Mouse (Mus musculus): ENCODE measurements around the gene Cdc26. TPM values are rescaled to one million over a fixed set of nuclear protein-coding genes. Genes with fewer than 3 reads are reported as not detected.

The Cdc26 gene
- polyA plus RNA-seq (2015; fragmentation: Nextera tagmentation; extraction: Ambion mirVana) = 95.8 and 102 TPM in 2 replicates

- Histone ChIP-seq H3K27me3 (no peaks in the 10 kb centered on the region), H3K36me3 (peaks cover 31% of the 10 kb centered on the region), H3K9ac (peak within 1 kb of the TSS; percentile 88), H3K4me2 (peak within 1 kb of the TSS; percentile 74), H3K4me1 (replicated peaks) (peaks cover 48% of the 10 kb centered on the region), H3K27ac (peak within 1 kb of the TSS; percentile 89), H3K9me3 (no peaks in the 10 kb centered on the region), H3K4me3 (peak within 1 kb of the TSS; percentile 78)
- peak; percentile 99 for ATAC-seq (ENCODE audit: low FRiP score)
- under 1% methylated on average over 39 of the region's 39 CpGs for WGBS
Measured at GRCm38 (mm10) chr4:62408601-62409282, at the start of gene Cdc26, which contains the start of gene Prpf4. TSS of gene Cdc26 (minus strand) at chr4:62408642. TSS of gene Prpf4 (plus strand) at chr4:62408797.

DNA sequence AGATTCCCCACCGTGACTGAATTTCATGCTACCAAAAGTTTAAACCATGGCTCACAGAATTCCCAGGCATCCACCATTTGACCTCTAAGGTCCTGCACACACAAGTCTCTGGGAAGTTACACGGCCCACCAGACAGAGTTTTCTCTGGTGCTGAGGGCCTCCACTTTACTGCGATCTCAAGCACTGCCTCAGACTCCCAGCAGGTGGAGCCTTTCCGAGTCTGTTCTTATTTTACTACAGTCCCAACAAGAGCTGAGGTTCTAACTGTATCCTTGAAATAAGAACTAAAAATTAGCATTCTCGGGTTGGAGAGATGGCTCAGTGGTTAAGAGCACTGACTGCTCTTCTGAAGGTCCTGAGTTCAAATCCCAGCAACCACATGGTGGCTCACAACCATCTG, 46.6 kb upstream of the Cdc26 start:
- no peak overlapping the region for H3K27ac ChIP-seq
- peaks cover 7% of the 10 kb centered on the region for H3K36me3 ChIP-seq
- H3K4me2 ChIP-seq = no peak overlapping the region
- H3K4me3 ChIP-seq = no peak overlapping the region
- H3K9me3 ChIP-seq = no peaks in the 10 kb centered on the region
- H3K27me3 ChIP-seq = no peaks in the 10 kb centered on the region
- ATAC-seq (ENCODE audit: low FRiP score) = no peak
- 67% methylated on average over 5 of the region's 5 CpGs for WGBS
- H3K9ac ChIP-seq = no peak overlapping the region
- no peaks in the 10 kb centered on the region for H3K4me1 ChIP-seq (replicated peaks)

DNA sequence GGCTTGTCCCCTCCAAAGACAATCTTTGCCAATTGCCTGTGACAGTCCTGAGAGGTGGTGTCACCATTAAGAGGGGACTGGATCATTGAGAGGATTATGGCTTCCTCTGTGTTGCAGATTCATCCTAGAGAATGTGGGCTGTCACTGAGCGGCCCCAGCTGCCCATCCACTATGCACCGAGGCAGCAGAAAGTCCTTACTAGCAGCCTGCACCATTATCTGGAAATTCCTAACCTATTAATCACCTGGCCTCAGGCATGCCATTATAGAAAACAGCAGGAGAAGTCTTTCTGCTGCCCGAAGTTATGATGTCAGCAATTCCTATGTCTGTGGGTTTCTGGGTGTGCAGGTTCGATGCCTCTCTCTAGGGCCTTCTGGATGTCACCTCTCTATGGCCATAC, 32.5 kb upstream of the Cdc26 start:
- Histone ChIP-seq H3K4me3 (no peak overlapping the region), H3K9ac (no peak overlapping the region), H3K9me3 (no peaks in the 10 kb centered on the region), H3K4me2 (no peak overlapping the region), H3K36me3 (no peaks in the 10 kb centered on the region), H3K27me3 (no peaks in the 10 kb centered on the region), H3K4me1 (replicated peaks) (no peaks in the 10 kb centered on the region), H3K27ac (no peak overlapping the region)
- 73% methylated on average over 4 of the region's 4 CpGs for WGBS
- no peak for ATAC-seq (ENCODE audit: low FRiP score)

GRCm38 (mm10) chr4:62440544-62440943, 32.1 kb upstream of the Cdc26 start:
- no peaks in the 10 kb centered on the region for H3K27me3 ChIP-seq
- no peaks in the 10 kb centered on the region for H3K9me3 ChIP-seq
- no peaks in the 10 kb centered on the region for H3K4me1 ChIP-seq (replicated peaks)
- no peak overlapping the region for H3K27ac ChIP-seq
- H3K4me3 ChIP-seq = no peak overlapping the region
- H3K9ac ChIP-seq = no peak overlapping the region
- H3K36me3 ChIP-seq = no peaks in the 10 kb centered on the region
- no peak for ATAC-seq (ENCODE audit: low FRiP score)
- H3K4me2 ChIP-seq = no peak overlapping the region
- WGBS = 79% methylated on average over 4 of the region's 4 CpGs

DNA sequence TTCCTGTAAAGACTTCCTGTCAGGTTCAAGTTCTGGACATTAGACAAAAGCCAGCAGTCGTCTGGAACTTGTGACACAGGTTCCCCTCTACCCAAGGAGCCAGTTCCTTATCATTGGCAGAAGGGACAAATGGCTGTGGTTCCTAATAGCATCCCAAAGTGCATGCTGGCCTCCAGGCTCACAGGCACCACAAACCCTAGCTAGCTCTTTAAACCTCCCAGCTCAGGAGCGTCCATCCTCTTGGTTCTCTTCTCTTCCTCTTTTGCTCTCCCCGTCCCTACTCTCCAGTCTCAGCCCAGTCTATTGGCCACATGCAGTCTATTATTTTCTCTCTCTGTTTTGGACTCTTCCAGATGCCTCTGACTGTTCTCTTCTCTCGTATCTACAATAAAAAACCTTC, 31.4 kb upstream of the Cdc26 start:
- no peak overlapping the region for H3K4me2 ChIP-seq
- ATAC-seq (ENCODE audit: low FRiP score) = no peak
- H3K27me3 ChIP-seq = no peaks in the 10 kb centered on the region
- H3K9me3 ChIP-seq = no peaks in the 10 kb centered on the region
- no peaks in the 10 kb centered on the region for H3K36me3 ChIP-seq
- H3K27ac ChIP-seq = no peak overlapping the region
- no peaks in the 10 kb centered on the region for H3K4me1 ChIP-seq (replicated peaks)
- H3K4me3 ChIP-seq = no peak overlapping the region
- 75% methylated on average over 4 of the region's 4 CpGs for WGBS
- H3K9ac ChIP-seq = no peak overlapping the region

GRCm38 (mm10) chr4:62437871-62438270, 29.4 kb upstream of the Cdc26 start:
- no peak for ATAC-seq (ENCODE audit: low FRiP score)
- Histone ChIP-seq H3K9ac (no peak overlapping the region), H3K36me3 (no peaks in the 10 kb centered on the region), H3K27me3 (no peaks in the 10 kb centered on the region), H3K4me1 (replicated peaks) (no peaks in the 10 kb centered on the region), H3K9me3 (no peaks in the 10 kb centered on the region), H3K4me2 (no peak overlapping the region), H3K4me3 (no peak overlapping the region), H3K27ac (no peak overlapping the region)
- WGBS = 90% methylated on average over 7 of the region's 7 CpGs

DNA sequence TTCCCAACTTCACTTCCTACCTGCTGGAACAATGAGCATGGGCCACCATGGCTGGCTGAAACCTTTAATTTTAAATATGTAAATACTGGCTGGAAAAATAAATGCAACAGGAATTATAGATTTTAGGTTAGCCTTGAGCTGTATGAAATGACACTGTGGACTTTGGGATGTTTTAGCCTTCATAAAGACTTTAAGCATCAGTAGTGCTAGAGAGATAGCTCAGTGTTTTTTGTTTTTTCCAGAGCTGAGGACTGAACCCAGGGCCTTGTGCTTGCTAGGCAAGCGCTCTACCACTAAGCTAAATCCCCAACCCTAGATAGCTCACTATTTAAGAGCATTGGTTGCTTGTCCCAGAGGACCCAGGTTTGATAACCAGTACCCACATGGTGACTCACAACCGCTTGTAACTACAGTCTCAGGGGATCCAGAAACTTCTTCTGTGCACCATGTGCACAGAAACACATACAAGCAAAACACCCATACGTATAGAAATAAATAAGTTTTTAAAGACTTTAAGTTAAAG, 28.9 kb upstream of the Cdc26 start:
- H3K4me1 ChIP-seq (replicated peaks) = no peaks in the 10 kb centered on the region

GRCm38 (mm10) chr4:62435081-62435480, 26.6 kb upstream of the Cdc26 start, which contains the start of gene Rnf183:
TSS of gene Rnf183 (minus strand) at chr4:62435252.
- Histone ChIP-seq H3K9ac (no peak within 1 kb of the TSS), H3K27ac (no peak within 1 kb of the TSS), H3K4me3 (no peak within 1 kb of the TSS), H3K36me3 (no peaks in the 10 kb centered on the region), H3K27me3 (no peaks in the 10 kb centered on the region), H3K9me3 (no peaks in the 10 kb centered on the region), H3K4me1 (replicated peaks) (no peaks in the 10 kb centered on the region), H3K4me2 (no peak within 1 kb of the TSS)
- 85% methylated on average over 6 of the region's 6 CpGs for WGBS
- ATAC-seq (ENCODE audit: low FRiP score) = no peak

More for the DNA sequence above, 28.9 kb upstream of the Cdc26 start:
- H3K9me3 ChIP-seq = no peaks in the 10 kb centered on the region
- no peak overlapping the region for H3K9ac ChIP-seq
- H3K4me3 ChIP-seq = no peak overlapping the region
- no peak for ATAC-seq (ENCODE audit: low FRiP score)
- H3K27ac ChIP-seq = no peak overlapping the region
- no peaks in the 10 kb centered on the region for H3K27me3 ChIP-seq
- H3K4me2 ChIP-seq = no peak overlapping the region
- no peaks in the 10 kb centered on the region for H3K36me3 ChIP-seq
- 88% methylated on average over 3 of the region's 3 CpGs for WGBS

GRCm38 (mm10) chr4:62433939-62434870, 25.8 kb upstream of the Cdc26 start:
- no peak overlapping the region for H3K4me2 ChIP-seq
- no peaks in the 10 kb centered on the region for H3K36me3 ChIP-seq
- ATAC-seq (ENCODE audit: low FRiP score) = no peak
- 77% methylated on average over 7 of the region's 7 CpGs for WGBS
- no peaks in the 10 kb centered on the region for H3K9me3 ChIP-seq
- H3K4me1 ChIP-seq (replicated peaks) = no peaks in the 10 kb centered on the region
- H3K27me3 ChIP-seq = no peaks in the 10 kb centered on the region
- H3K9ac ChIP-seq = no peak overlapping the region
- H3K27ac ChIP-seq = no peak overlapping the region
- H3K4me3 ChIP-seq = no peak overlapping the region

GRCm38 (mm10) chr4:62431522-62431921, 23.1 kb upstream of the Cdc26 start:
- H3K4me2 ChIP-seq = no peak overlapping the region
- 88% methylated on average over 4 of the region's 4 CpGs for WGBS
- H3K36me3 ChIP-seq = peaks cover 3% of the 10 kb centered on the region; the same call in 1 of the 2 replicates
- no peak overlapping the region for H3K4me3 ChIP-seq
- no peak for ATAC-seq (ENCODE audit: low FRiP score)
- no peak overlapping the region for H3K9ac ChIP-seq
- H3K27ac ChIP-seq = no peak overlapping the region
- no peaks in the 10 kb centered on the region for H3K9me3 ChIP-seq
- no peaks in the 10 kb centered on the region for H3K27me3 ChIP-seq
- H3K4me1 ChIP-seq (replicated peaks) = no peaks in the 10 kb centered on the region

GRCm38 (mm10) chr4:62430678-62431077, 22.2 kb upstream of the Cdc26 start:
- ATAC-seq (ENCODE audit: low FRiP score) = no peak

GRCm38 (mm10) chr4:62429616-62430015, 21.2 kb upstream of the Cdc26 start:
- 91% methylated on average over 9 of the region's 9 CpGs for WGBS
- H3K4me2 ChIP-seq = no peak overlapping the region
- no peaks in the 10 kb centered on the region for H3K27me3 ChIP-seq
- H3K9ac ChIP-seq = no peak overlapping the region
- H3K36me3 ChIP-seq = peaks cover 19% of the 10 kb centered on the region
- H3K4me1 ChIP-seq (replicated peaks) = no peaks in the 10 kb centered on the region
- no peak for ATAC-seq (ENCODE audit: low FRiP score)
- H3K27ac ChIP-seq = no peak overlapping the region
- H3K4me3 ChIP-seq = no peak overlapping the region
- H3K9me3 ChIP-seq = no peaks in the 10 kb centered on the region

More at GRCm38 (mm10) chr4:62430678-62431077, 22.2 kb upstream of the Cdc26 start:
- H3K9me3 ChIP-seq = no peaks in the 10 kb centered on the region
- no peak overlapping the region for H3K4me2 ChIP-seq
- H3K27me3 ChIP-seq = no peaks in the 10 kb centered on the region
- H3K9ac ChIP-seq = no peak overlapping the region
- H3K36me3 ChIP-seq = peaks cover 8% of the 10 kb centered on the region
- H3K27ac ChIP-seq = no peak overlapping the region
- H3K4me3 ChIP-seq = no peak overlapping the region
- H3K4me1 ChIP-seq (replicated peaks) = no peaks in the 10 kb centered on the region

All from hindbrain, embryonic 13.5 days (tissue).